21 mouse cellular contexts compared by ENCODE assay signal in the genomic region with DNA sequence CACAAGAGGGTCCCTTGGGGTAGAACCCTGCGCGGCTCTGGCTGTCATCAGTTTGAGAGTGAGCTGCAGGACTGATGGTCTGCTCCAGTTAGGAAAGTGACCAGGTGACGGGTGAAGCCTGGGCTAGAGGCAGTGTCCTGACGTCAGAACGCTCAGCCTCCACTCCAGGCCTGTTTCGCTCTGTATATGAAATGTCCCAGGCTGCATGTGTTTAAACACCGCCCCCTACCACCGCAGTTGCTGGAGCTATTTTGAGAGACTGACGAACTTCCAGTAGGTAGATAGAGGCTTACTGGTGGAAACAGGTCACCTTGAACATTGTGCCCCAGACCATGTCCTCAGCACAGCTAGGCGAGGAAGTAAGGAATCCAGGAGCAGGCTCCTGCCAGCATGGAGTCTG. TPM values are rescaled to one million over a fixed set of nuclear protein-coding genes. Genes with fewer than 3 reads are reported as not detected.
DNase-seq lines count a peak whose midpoint lies in the region; ATAC-seq lines count a peak whose summit lies in the region.
"Had no signal": no experiment of that assay in that cellular context is flagged by ENCODE, and none has a peak within 500 bp of the region (broad histone marks: within the 10 kb centered on the region; RNA-seq: fewer than 3 reads in every experiment).

No protein-coding gene starts in this region.

- H3K27ac ChIP-seq in heart, embryonic 11.5 days (ENCODE audit: low read depth, low read length) = peak overlapping the region; percentile 83
- no peak overlapping the region for H3K27ac ChIP-seq in limb, embryonic 11.5 days (replicated peaks; ENCODE audit: low read depth, low read length)
- H3K27ac ChIP-seq in limb, embryonic 10.5 days = no peak overlapping the region
- no peak overlapping the region for H3K27ac ChIP-seq in embryonic facial prominence, embryonic 10.5 days (replicated peaks)
- no peak overlapping the region for H3K27ac ChIP-seq in hindbrain, embryonic 12.5 days
- H3K27ac ChIP-seq: layer of hippocampus, adult 2 months; liver, embryonic 13.5 days; midbrain, embryonic 12.5 days; neural tube, embryonic 13.5 days had no signal

- no peak overlapping the region for H3K4me3 ChIP-seq in heart, embryonic 11.5 days (ENCODE audit: low read depth, low read length)
- H3K4me3 ChIP-seq in limb, embryonic 11.5 days (ENCODE audit: low read depth, low read length) = no peak overlapping the region
- H3K4me3 ChIP-seq in limb, embryonic 10.5 days = no peak overlapping the region
- H3K4me3 ChIP-seq in embryonic facial prominence, embryonic 10.5 days = no peak overlapping the region
- H3K4me3 ChIP-seq in hindbrain, embryonic 12.5 days = no peak overlapping the region
- H3K4me3 ChIP-seq: layer of hippocampus, adult 2 months; liver, embryonic 13.5 days; midbrain, embryonic 12.5 days; neural tube, embryonic 13.5 days had no signal

- H3K9me3 ChIP-seq in heart, embryonic 11.5 days (replicated peaks; ENCODE audit: control insufficient read depth, low read length) = no peaks in the 10 kb centered on the region
- no peaks in the 10 kb centered on the region for H3K9me3 ChIP-seq in limb, embryonic 11.5 days (ENCODE audit: control insufficient read depth, low read length)
- no peaks in the 10 kb centered on the region for H3K9me3 ChIP-seq in limb, embryonic 10.5 days (replicated peaks)
- no peaks in the 10 kb centered on the region for H3K9me3 ChIP-seq in embryonic facial prominence, embryonic 10.5 days
- no peaks in the 10 kb centered on the region for H3K9me3 ChIP-seq in hindbrain, embryonic 12.5 days (replicated peaks)
- H3K9me3 ChIP-seq: midbrain, embryonic 12.5 days; neural tube, embryonic 13.5 days had no signal

- intact Hi-C loops in heart, postnatal 36 days (cut with DNase I) = no loop called here
- intact Hi-C loops in left cerebral cortex, postnatal 25 days (cut with DNase I) = no loop called here

- peaks cover 4% of the 10 kb centered on the region; the same call in 1 of the 2 replicates for H3K4me1 ChIP-seq in heart, embryonic 11.5 days (ENCODE audit: control insufficient read depth, insufficient read depth, low read length)
- no peaks in the 10 kb centered on the region for H3K4me1 ChIP-seq in limb, embryonic 11.5 days (ENCODE audit: control insufficient read depth, insufficient read depth, low read length)
- 0 out of 2 replicates have a peak, but pooled peaks cover 4% of the 10 kb centered on the region for H3K4me1 ChIP-seq in limb, embryonic 10.5 days
- H3K4me1 ChIP-seq in embryonic facial prominence, embryonic 10.5 days = peaks cover 7% of the 10 kb centered on the region
- 0 out of 2 replicates have a peak, but pooled peaks cover 2% of the 10 kb centered on the region for H3K4me1 ChIP-seq in hindbrain, embryonic 12.5 days
- H3K4me1 ChIP-seq: liver, embryonic 13.5 days; neural tube, embryonic 13.5 days had no signal

- 26% methylated on average over 10 of the region's 10 CpGs for WGBS in heart, embryonic 11.5 days (ENCODE audit: insufficient replicate concordance)
- WGBS in limb, embryonic 11.5 days = 76% methylated on average over 10 of the region's 10 CpGs
- 82% methylated on average over 10 of the region's 10 CpGs for WGBS in limb, embryonic 10.5 days
- 75% methylated on average over 10 of the region's 10 CpGs for WGBS in embryonic facial prominence, embryonic 10.5 days
- WGBS in hindbrain, embryonic 12.5 days = 75% methylated on average over 10 of the region's 10 CpGs

- H3K4me2 ChIP-seq in heart, embryonic 11.5 days = no peak overlapping the region
- H3K4me2 ChIP-seq in limb, embryonic 11.5 days (ENCODE audit: low read depth, severe bottlenecking) = no peak overlapping the region
- H3K4me2 ChIP-seq in hindbrain, embryonic 12.5 days (replicated peaks) = no peak overlapping the region
- H3K4me2 ChIP-seq: liver, embryonic 13.5 days; midbrain, embryonic 12.5 days; neural tube, embryonic 13.5 days had no signal

- no peaks in the 10 kb centered on the region for H3K36me3 ChIP-seq in heart, embryonic 11.5 days (ENCODE audit: control insufficient read depth, insufficient read depth, low read length)
- no peaks in the 10 kb centered on the region for H3K36me3 ChIP-seq in limb, embryonic 11.5 days (ENCODE audit: control insufficient read depth, insufficient read depth, low read length)
- H3K36me3 ChIP-seq in limb, embryonic 10.5 days = no peaks in the 10 kb centered on the region
- no peaks in the 10 kb centered on the region for H3K36me3 ChIP-seq in embryonic facial prominence, embryonic 10.5 days (replicated peaks)
- no peaks in the 10 kb centered on the region for H3K36me3 ChIP-seq in hindbrain, embryonic 12.5 days
- H3K36me3 ChIP-seq: liver, embryonic 13.5 days; midbrain, embryonic 12.5 days; neural tube, embryonic 13.5 days had no signal

- no peaks in the 10 kb centered on the region for H3K27me3 ChIP-seq in heart, embryonic 11.5 days (ENCODE audit: control insufficient read depth, insufficient read depth, low read length)
- H3K27me3 ChIP-seq in limb, embryonic 11.5 days (ENCODE audit: control insufficient read depth, insufficient read depth, low read length) = no peaks in the 10 kb centered on the region
- no peaks in the 10 kb centered on the region for H3K27me3 ChIP-seq in limb, embryonic 10.5 days (ENCODE audit: low read depth, poor library complexity, severe bottlenecking)
- no peaks in the 10 kb centered on the region for H3K27me3 ChIP-seq in embryonic facial prominence, embryonic 10.5 days (replicated peaks; ENCODE audit: low read depth, poor library complexity, severe bottlenecking)
- no peaks in the 10 kb centered on the region for H3K27me3 ChIP-seq in hindbrain, embryonic 12.5 days
- H3K27me3 ChIP-seq: liver, embryonic 13.5 days; midbrain, embryonic 12.5 days; neural tube, embryonic 13.5 days had no signal

- no peak for DNase-seq in heart, postnatal 36 days
- peak; percentile 24 for DNase-seq in limb, embryonic 11.5 days (ENCODE audit: low spot score)
- no peak for DNase-seq in limb, embryonic 10.5 days (ENCODE audit: low spot score)
- peak; percentile 32 for DNase-seq in embryonic facial prominence, embryonic 10.5 days (ENCODE audit: low spot score)
- no peak for DNase-seq in left cerebral cortex, postnatal 25 days (ENCODE audit: low spot score in 2 of 2)
- no peak for DNase-seq in spleen, postnatal 36 days (ENCODE audit: low spot score in 2 of 2)
- DNase-seq: adrenal gland, adult 2 months; B cell, adult 2 months; cerebellum, adult 18-20 months; kidney, adult 18-20 months; liver, embryonic 13.5 days had no signal

- no peak overlapping the region for H3K9ac ChIP-seq in heart, embryonic 11.5 days (ENCODE audit: low read depth, low read length)
- H3K9ac ChIP-seq in limb, embryonic 11.5 days (ENCODE audit: low read length) = no peak overlapping the region
- H3K9ac ChIP-seq in hindbrain, embryonic 12.5 days = no peak overlapping the region
- H3K9ac ChIP-seq: liver, embryonic 13.5 days; midbrain, embryonic 12.5 days; neural tube, embryonic 13.5 days had no signal

- peak; percentile 82 for ATAC-seq in heart, embryonic 11.5 days (replicated peaks; ENCODE audit: insufficient number of reproducible peaks, low FRiP score, low TSS enrichment)
- no peak; the same call in 1 of the 2 replicates for ATAC-seq in limb, embryonic 11.5 days (ENCODE audit: insufficient number of reproducible peaks, low FRiP score, low TSS enrichment, low read depth)
- ATAC-seq in hindbrain, embryonic 12.5 days (ENCODE audit: low FRiP score) = peak; percentile 50

RNA-seq across cellular contexts. Expression of a gene that starts 54.2 kb away (rescaled TPM):
- 0.27 TPM in 1 of 2 replicates, not detected in the other for polyA plus RNA-seq in heart, embryonic 11.5 days (2014; fragmentation: Nextera tagmentation; extraction: Ambion mirVana)
- not detected for total RNA-seq in heart, postnatal 36 days (2021)
- polyA plus RNA-seq in limb, embryonic 11.5 days (2014; fragmentation: Nextera tagmentation; extraction: Ambion mirVana) = not detected in 2 replicates
- not detected in 2 replicates for polyA plus RNA-seq in limb, embryonic 10.5 days (2016; fragmentation: Nextera tagmentation; extraction: Ambion mirVana)
- polyA plus RNA-seq in embryonic facial prominence, embryonic 10.5 days (2016; fragmentation: Nextera tagmentation; extraction: Ambion mirVana) = not detected in 2 replicates
- 0.10 TPM in 1 of 2 replicates, not detected in the other for polyA plus RNA-seq in hindbrain, embryonic 12.5 days (2016; fragmentation: Nextera tagmentation; extraction: Ambion mirVana)
- total RNA-seq in left cerebral cortex, postnatal 25 days (2021) = 1 to 10 TPM in 1 of 2 experiments, under 1 TPM in 1; 0.85 to 1.3 TPM
- total RNA-seq: adrenal gland, adult 2 months; common myeloid progenitor, adult 5-6 weeks; heart, adult 18-20 months had no signal
- polyA plus RNA-seq: adrenal gland, adult 2 months; liver, embryonic 13.5 days; midbrain, embryonic 12.5 days; neural tube, embryonic 13.5 days had no signal

RNA-seq across cellular contexts. Expression of a gene that starts 54.4 kb away (rescaled TPM):
- not detected in 2 replicates for polyA plus RNA-seq in heart, embryonic 11.5 days (2014; fragmentation: Nextera tagmentation; extraction: Ambion mirVana)
- total RNA-seq in heart, postnatal 36 days (2021) = not detected
- polyA plus RNA-seq in limb, embryonic 11.5 days (2014; fragmentation: Nextera tagmentation; extraction: Ambion mirVana) = not detected in 2 replicates
- polyA plus RNA-seq in limb, embryonic 10.5 days (2016; fragmentation: Nextera tagmentation; extraction: Ambion mirVana) = not detected in 2 replicates
- not detected in 2 replicates for polyA plus RNA-seq in embryonic facial prominence, embryonic 10.5 days (2016; fragmentation: Nextera tagmentation; extraction: Ambion mirVana)
- polyA plus RNA-seq in hindbrain, embryonic 12.5 days (2016; fragmentation: Nextera tagmentation; extraction: Ambion mirVana) = not detected in 2 replicates
- total RNA-seq in left cerebral cortex, postnatal 25 days (2021) = not detected
- total RNA-seq: adrenal gland, adult 2 months; common myeloid progenitor, adult 5-6 weeks; heart, adult 18-20 months; layer of hippocampus, adult 2 months; left cerebral cortex, postnatal 10 days had no signal
- polyA plus RNA-seq: adrenal gland, adult 2 months; brain, embryonic 14.5 days; liver, embryonic 13.5 days; midbrain, embryonic 12.5 days; neural tube, embryonic 13.5 days; urinary bladder, adult 2 months had no signal

Comparison
In these comparisons a context has a peak if more than half of its experiments do, and no peak if none do; other contexts are left out.
1. DNase-seq: peak in limb, embryonic 11.5 days (single experiment) and embryonic facial prominence, embryonic 10.5 days (single experiment); none in heart, postnatal 36 days (0 of 2), limb, embryonic 10.5 days (single experiment), left cerebral cortex, postnatal 25 days (0 of 2) and spleen, postnatal 36 days (0 of 2).